Mouse (Mus musculus) ovary, adult 18-20 months (tissue): ENCODE data around the gene Hoxa7.

ENCODE experiments used
- DNase-seq: peaks from one replicate; pipeline ENCODE4 v3.0.0; 2022; ENCODE audit warnings: low spot score, mixed read lengths

The Hoxa7 gene

GRCm38 (mm10) chr6:52253511-52254500, 32.2 kb upstream of the Hoxa7 start:
- DNase-seq: no peak

GRCm38 (mm10) chr6:52252775-52253376, 31.2 kb upstream of the Hoxa7 start:
- DNase-seq: no peak

- DNase-seq: no peak
Measured at GRCm38 (mm10) chr6:52252016-52252774, 30.5 kb upstream of the Hoxa7 start.

GRCm38 (mm10) chr6:52251177-52251879, 29.7 kb upstream of the Hoxa7 start:
- no peak for DNase-seq

- DNase-seq: no peak
Measured at GRCm38 (mm10) chr6:52249826-52250225, 28.2 kb upstream of the Hoxa7 start.

GRCm38 (mm10) chr6:52249415-52249738, 27.7 kb upstream of the Hoxa7 start:
- DNase-seq: no peak

GRCm38 (mm10) chr6:52248638-52249414, 27.2 kb upstream of the Hoxa7 start:
- no peak for DNase-seq

GRCm38 (mm10) chr6:52247766-52248637, 26.3 kb upstream of the Hoxa7 start:
- no peak for DNase-seq

- DNase-seq: no peak
Measured at GRCm38 (mm10) chr6:52246916-52247315, 25.3 kb upstream of the Hoxa7 start.

GRCm38 (mm10) chr6:52246403-52246803, 24.7 kb upstream of the Hoxa7 start:
- DNase-seq: no peak

- DNase-seq: no peak
Measured at GRCm38 (mm10) chr6:52245757-52246142, 24.1 kb upstream of the Hoxa7 start, which contains the start of gene Hoxa11. Gene Hoxa11, minus strand, starts transcription at chr6:52245810.

- no peak for DNase-seq
Measured at GRCm38 (mm10) chr6:52245040-52245756, 23.5 kb upstream of the Hoxa7 start.

GRCm38 (mm10) chr6:52244471-52245039, 22.9 kb upstream of the Hoxa7 start:
- DNase-seq: no peak

GRCm38 (mm10) chr6:52243681-52244121, 22.0 kb upstream of the Hoxa7 start:
- no peak for DNase-seq

GRCm38 (mm10) chr6:52242801-52243332, 21.2 kb upstream of the Hoxa7 start:
- DNase-seq: no peak

GRCm38 (mm10) chr6:52241001-52241621, 19.5 kb upstream of the Hoxa7 start:
- no peak for DNase-seq

GRCm38 (mm10) chr6:52240389-52241000, 18.8 kb upstream of the Hoxa7 start, which contains the start of gene Hoxa10:
Gene Hoxa10, minus strand, starts transcription at chr6:52240854.
- no peak for DNase-seq
